Mouse (Mus musculus): Measurements from ENCODE around the gene Fzr1. TPM values are rescaled to one million over a fixed set of nuclear protein-coding genes. Genes with fewer than 3 reads are reported as not detected.
A peak's percentile ranks its signal among the peaks of the same experiment; 100 is the strongest.

The Fzr1 gene
- total RNA-seq, 2 experiments from 2014 or later: 17.8 to 21.7 TPM

- ATAC-seq (replicated peaks; ENCODE audit: poor library complexity): peak; percentile 77
Observed at GRCm38 (mm10) chr10:81356991-81357844, 21.1 kb downstream of the Fzr1 start, which contains the start of gene Mfsd12. TSS of gene Mfsd12 (plus strand) at chr10:81357491.

GRCm38 (mm10) chr10:81356352-81356990 is 21.8 kb downstream of the Fzr1 start:
- peak; percentile 52 for ATAC-seq (replicated peaks; ENCODE audit: poor library complexity)

GRCm38 (mm10) chr10:81355533-81355932 is 22.8 kb downstream of the Fzr1 start:
- ATAC-seq (replicated peaks; ENCODE audit: poor library complexity): no peak

DNA sequence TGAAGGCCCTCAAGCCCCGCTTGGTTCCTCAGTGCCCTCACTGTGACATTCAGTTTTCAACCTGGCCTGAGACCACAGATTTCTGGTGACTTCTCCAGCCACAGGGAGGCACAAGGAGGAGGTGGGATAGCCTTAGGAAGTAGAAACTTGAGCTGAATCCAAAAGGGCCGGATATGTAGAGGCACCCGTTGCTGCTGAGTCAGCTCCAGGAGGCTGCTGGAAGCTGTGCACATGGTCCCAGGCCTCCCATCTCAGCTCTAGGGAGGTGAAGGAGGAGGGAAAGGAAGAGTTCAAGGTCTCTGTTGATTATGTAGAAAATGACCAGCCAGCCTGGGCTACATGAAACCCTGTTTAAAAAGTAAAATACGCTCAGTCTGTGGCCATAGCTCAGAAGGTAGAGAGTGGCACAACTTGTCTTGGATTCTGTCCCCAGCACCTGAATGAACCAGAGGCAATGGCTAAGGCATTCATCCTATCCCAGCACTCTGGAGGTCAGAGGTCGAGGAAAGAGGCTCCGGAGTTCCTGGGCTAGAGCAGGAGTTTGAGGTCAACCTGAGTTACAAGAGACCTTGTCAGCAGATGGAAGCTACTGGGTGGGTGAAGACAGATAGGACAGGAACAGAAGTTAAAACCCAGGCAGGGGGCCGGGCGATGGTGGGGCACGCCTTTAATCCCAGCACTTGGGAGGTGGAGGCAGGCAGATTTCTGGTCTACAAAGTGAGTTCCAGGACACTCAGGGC is 23.4 kb downstream of the Fzr1 start:
- no peak for ATAC-seq (replicated peaks; ENCODE audit: poor library complexity)

GRCm38 (mm10) chr10:81351678-81352291 is 26.5 kb downstream of the Fzr1 start:
- ATAC-seq (replicated peaks; ENCODE audit: poor library complexity): peak; percentile 32

DNA sequence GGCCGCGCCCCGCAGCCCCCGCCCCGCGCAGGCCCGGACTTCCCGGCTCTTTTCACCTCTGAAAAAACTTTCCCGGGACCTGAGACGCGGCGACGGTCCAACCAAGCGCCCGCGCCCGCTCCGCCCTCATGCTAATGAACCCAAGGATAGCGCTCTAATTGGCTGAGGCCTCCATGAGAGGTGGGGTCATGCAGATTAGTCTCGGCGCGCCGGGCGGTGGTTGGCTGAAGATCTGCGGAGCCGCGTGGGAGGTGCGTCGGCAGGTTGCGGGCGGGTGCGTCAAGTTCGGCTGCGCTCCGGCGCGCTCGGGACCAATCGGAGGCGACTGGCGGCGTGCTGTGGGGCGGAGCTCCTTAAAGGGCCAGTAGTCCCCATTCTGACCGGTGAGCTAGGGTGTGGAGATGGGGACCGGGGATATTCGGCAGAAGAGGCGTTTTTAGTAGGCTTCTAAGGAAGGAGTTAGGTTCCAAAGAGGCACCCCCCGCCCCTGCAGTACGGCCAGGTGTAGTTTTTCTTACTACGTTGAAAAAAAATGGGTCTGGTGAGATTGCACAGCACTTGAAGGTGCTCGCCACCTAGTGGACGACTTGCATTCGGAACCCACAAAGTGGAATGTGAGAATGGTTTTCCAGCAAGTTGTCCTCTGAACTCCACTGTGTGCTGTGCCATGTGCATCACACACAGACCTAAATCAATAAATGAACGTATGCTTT is 27.8 kb downstream of the Fzr1 start, which contains the start of gene Hmg20b:
Gene Hmg20b (minus strand): TSS at position 130 of the 713 bp plus-strand sequence.
- ATAC-seq (replicated peaks; ENCODE audit: poor library complexity): peak; percentile 80

DNA sequence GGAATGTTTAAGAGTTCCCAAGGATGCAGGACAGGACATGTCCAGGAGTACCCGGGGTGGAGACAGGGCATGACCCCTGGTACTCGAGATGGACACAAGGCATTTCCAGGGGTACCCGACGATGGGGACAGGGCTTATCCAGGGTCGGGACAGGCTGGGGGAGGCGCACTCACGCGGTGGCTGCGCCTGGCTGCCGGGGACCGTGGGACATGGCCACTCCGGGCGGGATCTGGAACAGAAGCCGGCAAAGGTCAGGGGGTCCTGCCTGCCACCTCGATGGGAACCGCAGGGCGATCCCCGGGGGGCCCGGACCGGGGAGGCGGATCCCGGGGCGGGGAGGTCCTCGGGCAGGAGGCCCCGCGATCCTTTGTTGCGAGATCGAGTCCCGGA is 28.4 kb downstream of the Fzr1 start:
- no peak for ATAC-seq (replicated peaks; ENCODE audit: poor library complexity)

- ATAC-seq (replicated peaks; ENCODE audit: poor library complexity): peak; percentile 40
Observed at GRCm38 (mm10) chr10:81349146-81349545, 29.2 kb downstream of the Fzr1 start.

GRCm38 (mm10) chr10:81346453-81347067 is 31.8 kb downstream of the Fzr1 start:
- peak; percentile 58 for ATAC-seq (replicated peaks; ENCODE audit: poor library complexity)

GRCm38 (mm10) chr10:81345162-81345534 is 33.2 kb downstream of the Fzr1 start:
- no peak for ATAC-seq (replicated peaks; ENCODE audit: poor library complexity)

GRCm38 (mm10) chr10:81344421-81345161 is 33.7 kb downstream of the Fzr1 start:
- no peak for ATAC-seq (replicated peaks; ENCODE audit: poor library complexity)

DNA sequence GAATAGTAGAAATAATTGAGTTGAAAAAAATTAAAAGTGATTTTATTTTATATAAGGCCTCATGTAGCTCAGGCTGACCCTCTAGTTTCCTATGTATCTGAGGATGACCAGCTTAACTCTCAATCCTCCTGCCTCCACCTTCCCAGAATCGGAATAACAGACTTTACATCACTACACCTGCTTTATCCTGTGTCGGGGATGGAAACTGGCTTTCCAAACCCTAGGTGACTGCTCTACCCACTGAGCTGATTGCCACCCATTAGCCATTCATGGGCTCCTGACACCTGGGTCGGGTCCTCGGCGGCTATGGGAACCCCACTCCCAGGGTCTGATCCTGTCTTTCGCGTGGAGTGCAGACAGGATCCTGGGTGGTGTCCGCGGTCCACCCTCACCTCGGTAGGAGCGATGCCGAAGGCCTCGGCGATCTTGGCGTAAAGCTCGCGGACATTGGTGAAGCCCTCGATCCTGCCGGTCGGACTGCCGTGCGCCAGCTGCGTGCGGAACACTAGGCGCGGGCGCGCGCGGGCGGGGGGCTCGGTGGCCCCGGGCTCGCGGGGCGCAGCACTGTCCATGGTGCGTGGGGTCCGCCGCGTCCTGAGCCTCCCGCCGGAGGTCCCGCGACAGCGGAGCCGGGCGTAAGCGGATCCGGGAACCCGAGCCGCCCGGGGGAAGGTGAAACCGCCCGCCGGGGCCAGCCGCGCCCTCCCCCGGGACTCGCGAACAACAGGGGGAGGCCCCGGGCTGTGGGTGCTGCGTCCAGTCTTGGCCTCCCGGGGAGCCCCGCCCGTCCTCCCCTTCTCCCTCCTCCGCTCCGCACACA is 35.4 kb downstream of the Fzr1 start, which contains the start of gene Gipc3:
Gene Gipc3 (minus strand): TSS at position 581 of the 820 bp plus-strand sequence.
- no peak for ATAC-seq (replicated peaks; ENCODE audit: poor library complexity)

GRCm38 (mm10) chr10:81341333-81341949 is 36.9 kb downstream of the Fzr1 start:
- ATAC-seq (replicated peaks; ENCODE audit: poor library complexity): peak; percentile 70

GRCm38 (mm10) chr10:81340551-81341332 is 37.6 kb downstream of the Fzr1 start:
- ATAC-seq (replicated peaks; ENCODE audit: poor library complexity): no peak

- no peak for ATAC-seq (replicated peaks; ENCODE audit: poor library complexity)
Observed at GRCm38 (mm10) chr10:81336558-81336957, 41.8 kb downstream of the Fzr1 start.

GRCm38 (mm10) chr10:81335393-81336340 is 42.6 kb downstream of the Fzr1 start:
- no peak for ATAC-seq (replicated peaks; ENCODE audit: poor library complexity)
